Mouse (Mus musculus) heart, embryonic 15.5 days (tissue): ENCODE measurements at regions not wholly inside any gene's neighbourhood (a gene's known extent, or its start where the extent isn't known, plus 50 kb on each side); places are given as distances from the start of the nearest gene placed in this dataset.

ENCODE experiments used
- ATAC-seq: fragments of 200-750 bp; cut with Nextera tagmentation; replicated peaks from 2 replicates; pipeline ENCODE4 v1.8.0; 2017; ENCODE audit warnings: low read depth, moderate TSS enrichment; ENCODE audit not compliant: insufficient number of reproducible peaks, insufficient read depth, low FRiP score
- H3K27ac ChIP-seq: fragments of 300-500 bp; sonication (generic); 2 replicates; pipeline ENCODE4 v1.5.1; 2015; ENCODE audit warnings: mild to moderate bottlenecking, inconsistent platforms
- H3K27me3 ChIP-seq: fragments of 300-500 bp; sonication (generic); 2 replicates; pipeline ENCODE4 v1.6.1; 2015; ENCODE audit warnings: inconsistent platforms
- H3K36me3 ChIP-seq: fragments of 300-500 bp; sonication (generic); 2 replicates; pipeline ENCODE4 v1.6.1; 2015; ENCODE audit warnings: mild to moderate bottlenecking, inconsistent platforms
- H3K4me1 ChIP-seq: fragments of 300-500 bp; sonication (generic); replicated peaks from 2 replicates; pipeline ENCODE4 v1.6.1; 2015; ENCODE audit warnings: inconsistent platforms
- H3K4me2 ChIP-seq: fragments of 300-500 bp; sonication (generic); 2 replicates; pipeline ENCODE4 v1.6.1; 2015; ENCODE audit warnings: inconsistent platforms, mild to moderate bottlenecking, moderate library complexity
- H3K4me3 ChIP-seq: fragments of 300-500 bp; sonication (generic); 2 replicates; pipeline ENCODE4 v1.5.1; 2015; ENCODE audit warnings: mild to moderate bottlenecking, inconsistent platforms
- H3K9ac ChIP-seq: fragments of 300-500 bp; sonication (generic); 2 replicates; pipeline ENCODE4 v1.6.1; 2015; ENCODE audit warnings: mild to moderate bottlenecking, inconsistent platforms
- H3K9me3 ChIP-seq: fragments of 300-500 bp; sonication (generic); replicated peaks from 2 replicates; pipeline ENCODE4 v1.6.1; 2016; ENCODE audit warnings: inconsistent platforms
- WGBS: fragments of 180-500 bp; shearing (Covaris S2); methylation state at CpG from one replicate; pipeline ENCODE4 v1.1.7; 2015; ENCODE audit warnings: mixed read lengths; 5-methylcytosine and 5-hydroxymethylcytosine counted together

GRCm38 (mm10) chr16:8246445-8246844 is 178.5 kb downstream of the Tmem114 start:
- Histone ChIP-seq H3K36me3 (no peaks in the 10 kb centered on the region), H3K9me3 (no peaks in the 10 kb centered on the region), H3K4me3 (no peak overlapping the region), H3K27ac (no peak overlapping the region), H3K27me3 (no peaks in the 10 kb centered on the region), H3K4me1 (no peaks in the 10 kb centered on the region), H3K4me2 (no peak overlapping the region), H3K9ac (no peak overlapping the region)
- no peak for ATAC-seq
- WGBS: 83% methylated on average over 3 of the region's 3 CpGs

GRCm38 (mm10) chr16:8245612-8246011 is 179.3 kb downstream of the Tmem114 start:
- ATAC-seq: no peak
- Histone ChIP-seq H3K9ac (no peak overlapping the region), H3K27ac (no peak overlapping the region), H3K4me1 (no peaks in the 10 kb centered on the region), H3K36me3 (no peaks in the 10 kb centered on the region), H3K27me3 (no peaks in the 10 kb centered on the region), H3K9me3 (no peaks in the 10 kb centered on the region), H3K4me3 (no peak overlapping the region), H3K4me2 (no peak overlapping the region)
- 73% methylated on average over 3 of the region's 3 CpGs for WGBS

GRCm38 (mm10) chr16:8234351-8234750 is 190.6 kb downstream of the Tmem114 start:
- no peaks in the 10 kb centered on the region for H3K36me3 ChIP-seq
- H3K9ac ChIP-seq: no peak overlapping the region
- H3K4me1 ChIP-seq: peaks cover 12% of the 10 kb centered on the region
- 68% methylated on average over 1 of the region's 1 CpGs for WGBS
- no peaks in the 10 kb centered on the region for H3K27me3 ChIP-seq
- H3K4me3 ChIP-seq: no peak overlapping the region
- no peak for ATAC-seq
- no peaks in the 10 kb centered on the region for H3K9me3 ChIP-seq
- H3K27ac ChIP-seq: no peak overlapping the region
- H3K4me2 ChIP-seq: no peak overlapping the region

- peak; percentile 87 for ATAC-seq
- H3K4me1 ChIP-seq: peaks cover 18% of the 10 kb centered on the region
- no peak overlapping the region for H3K9ac ChIP-seq
- H3K36me3 ChIP-seq: no peaks in the 10 kb centered on the region
- 33% methylated on average over 4 of the region's 4 CpGs for WGBS
- H3K4me2 ChIP-seq: no peak overlapping the region
- no peak overlapping the region for H3K4me3 ChIP-seq
- H3K27ac ChIP-seq: peak overlapping the region; percentile 92
- no peaks in the 10 kb centered on the region for H3K9me3 ChIP-seq
- no peaks in the 10 kb centered on the region for H3K27me3 ChIP-seq
Observed at GRCm38 (mm10) chr16:8232079-8232478, 192.9 kb downstream of the Tmem114 start.

GRCm38 (mm10) chr16:8223625-8224300 is 201.2 kb downstream of the Tmem114 start:
- Histone ChIP-seq H3K27ac (no peak overlapping the region), H3K4me1 (peaks cover 2% of the 10 kb centered on the region), H3K4me2 (no peak overlapping the region), H3K4me3 (no peak overlapping the region), H3K9ac (no peak overlapping the region), H3K9me3 (0 out of 2 replicates have a peak, but pooled peaks cover 3% of the 10 kb centered on the region), H3K27me3 (no peaks in the 10 kb centered on the region), H3K36me3 (no peaks in the 10 kb centered on the region)
- ATAC-seq: no peak
- WGBS: 74% methylated on average over 10 of the region's 10 CpGs

GRCm38 (mm10) chr16:8208251-8209181 is 216.4 kb downstream of the Tmem114 start:
- H3K9me3 ChIP-seq: no peaks in the 10 kb centered on the region
- WGBS: 26% methylated on average over 8 of the region's 8 CpGs
- H3K4me1 ChIP-seq: peaks cover 10% of the 10 kb centered on the region
- H3K27me3 ChIP-seq: no peaks in the 10 kb centered on the region
- H3K9ac ChIP-seq: no peak overlapping the region
- H3K36me3 ChIP-seq: no peaks in the 10 kb centered on the region
- peak; percentile 74 for ATAC-seq
- H3K4me2 ChIP-seq: peak overlapping the region; percentile 16; the same call in 1 of the 2 replicates
- no peak overlapping the region for H3K4me3 ChIP-seq
- peak overlapping the region; percentile 57 for H3K27ac ChIP-seq

GRCm38 (mm10) chr16:8205014-8205413 is 219.9 kb downstream of the Tmem114 start:
- Histone ChIP-seq H3K4me3 (no peak overlapping the region), H3K4me2 (no peak overlapping the region), H3K27ac (no peak overlapping the region), H3K27me3 (no peaks in the 10 kb centered on the region), H3K9ac (no peak overlapping the region), H3K36me3 (no peaks in the 10 kb centered on the region), H3K4me1 (peaks cover 10% of the 10 kb centered on the region), H3K9me3 (no peaks in the 10 kb centered on the region)
- ATAC-seq: no peak
- WGBS: 75% methylated on average over 5 of the region's 5 CpGs

GRCm38 (mm10) chr16:8201306-8201705 is 223.6 kb downstream of the Tmem114 start:
- H3K27me3 ChIP-seq: no peaks in the 10 kb centered on the region
- 65% methylated on average over 3 of the region's 3 CpGs for WGBS

GRCm38 (mm10) chr16:8198771-8199562 is 226.0 kb downstream of the Tmem114 start:
- Histone ChIP-seq H3K4me3 (no peak overlapping the region), H3K36me3 (no peaks in the 10 kb centered on the region), H3K27ac (no peak overlapping the region), H3K4me1 (no peaks in the 10 kb centered on the region), H3K27me3 (no peaks in the 10 kb centered on the region), H3K9me3 (no peaks in the 10 kb centered on the region), H3K4me2 (no peak overlapping the region), H3K9ac (no peak overlapping the region)
- no peak for ATAC-seq
- 75% methylated on average over 12 of the region's 12 CpGs for WGBS

More at GRCm38 (mm10) chr16:8201306-8201705, 223.6 kb downstream of the Tmem114 start:
- Histone ChIP-seq H3K27ac (no peak overlapping the region), H3K36me3 (no peaks in the 10 kb centered on the region), H3K4me2 (no peak overlapping the region), H3K4me1 (no peaks in the 10 kb centered on the region), H3K9me3 (no peaks in the 10 kb centered on the region), H3K9ac (no peak overlapping the region), H3K4me3 (no peak overlapping the region)
- no peak for ATAC-seq

- H3K4me3 ChIP-seq: no peak overlapping the region
- no peaks in the 10 kb centered on the region for H3K27me3 ChIP-seq
- no peak overlapping the region for H3K4me2 ChIP-seq
- H3K36me3 ChIP-seq: no peaks in the 10 kb centered on the region
- no peaks in the 10 kb centered on the region for H3K9me3 ChIP-seq
- no peak overlapping the region for H3K9ac ChIP-seq
- H3K4me1 ChIP-seq: no peaks in the 10 kb centered on the region
- no peak overlapping the region for H3K27ac ChIP-seq
- 79% methylated on average over 6 of the region's 6 CpGs for WGBS
- no peak for ATAC-seq
Observed at GRCm38 (mm10) chr16:8189472-8190240, 235.3 kb downstream of the Tmem114 start.
